Mouse (Mus musculus) layer of hippocampus, adult 9-10 months (tissue): ENCODE results near the gene Sfswap.
"Not testable (repeated sequence)": the region's sequence is repeated elsewhere in the genome, so short reads cannot be mapped to it uniquely, and the experiment has no call there.

Source experiments
- DNase-seq: peaks from one replicate; pipeline ENCODE4 v3.0.0; 2022; ENCODE audit warnings: low spot score

Sfswap gene

GRCm38 (mm10) chr5:129500722-129501634 lies at the start of gene Sfswap:
Gene Sfswap (plus strand): TSS chr5:129501221.
- DNase-seq, result peak; percentile 82

GRCm38 (mm10) chr5:129452561-129452960 lies 48.5 kb upstream of the Sfswap start:
- no peak for DNase-seq

GRCm38 (mm10) chr5:129454802-129455528 lies 46.1 kb upstream of the Sfswap start:
- peak; percentile 41 for DNase-seq

GRCm38 (mm10) chr5:129455529-129455896 lies 45.5 kb upstream of the Sfswap start:
- DNase-seq, result no peak

- DNase-seq, result no peak
Observed at GRCm38 (mm10) chr5:129456579-129457140, 44.4 kb upstream of the Sfswap start.

- no peak for DNase-seq
Observed at GRCm38 (mm10) chr5:129458109-129458508, 42.9 kb upstream of the Sfswap start.

GRCm38 (mm10) chr5:129458541-129458940 lies 42.5 kb upstream of the Sfswap start:
- no peak for DNase-seq

GRCm38 (mm10) chr5:129460798-129461476 lies 40.1 kb upstream of the Sfswap start:
- DNase-seq, result no peak

GRCm38 (mm10) chr5:129463648-129464047 lies 37.4 kb upstream of the Sfswap start:
- DNase-seq, result not testable (repeated sequence)

GRCm38 (mm10) chr5:129465788-129466187 lies 35.2 kb upstream of the Sfswap start:
- DNase-seq, result no peak

- no peak for DNase-seq
Observed at GRCm38 (mm10) chr5:129475532-129476045, 25.4 kb upstream of the Sfswap start.

- no peak for DNase-seq
Observed at GRCm38 (mm10) chr5:129489879-129490278, 11.1 kb upstream of the Sfswap start.

- DNase-seq, result no peak
Observed at GRCm38 (mm10) chr5:129501671-129502070, 650 bp downstream of the Sfswap start.

GRCm38 (mm10) chr5:129506886-129507285 lies 5.9 kb downstream of the Sfswap start:
- no peak for DNase-seq

GRCm38 (mm10) chr5:129518180-129518579 lies 17.2 kb downstream of the Sfswap start:
- DNase-seq, result no peak

GRCm38 (mm10) chr5:129518786-129519185 lies 17.8 kb downstream of the Sfswap start:
- no peak for DNase-seq

- DNase-seq, result no peak
Observed at GRCm38 (mm10) chr5:129519591-129519990, 18.6 kb downstream of the Sfswap start.

GRCm38 (mm10) chr5:129521501-129521900 lies 20.5 kb downstream of the Sfswap start:
- no peak for DNase-seq

GRCm38 (mm10) chr5:129521913-129522312 lies 20.9 kb downstream of the Sfswap start:
- DNase-seq, result no peak

GRCm38 (mm10) chr5:129523166-129523565 lies 22.1 kb downstream of the Sfswap start:
- no peak for DNase-seq

GRCm38 (mm10) chr5:129524751-129525150 lies 23.7 kb downstream of the Sfswap start:
- no peak for DNase-seq

GRCm38 (mm10) chr5:129527162-129527561 lies 26.1 kb downstream of the Sfswap start:
- no peak for DNase-seq
